Mouse (Mus musculus) gastrocnemius, postnatal 10 days (tissue): ENCODE results near the gene Samd13. TPM values are rescaled to one million over a fixed set of nuclear protein-coding genes. Genes with fewer than 3 reads are reported as not detected.

Experiments
- DNase-seq: peaks from one replicate; pipeline ENCODE4 v3.0.0; 2021; ENCODE audit warnings: mixed read lengths
- total RNA-seq, 2 experiments: library from RNA; stranded (reverse); gene quantifications; 2 replicates each; pipeline ENCODE4 v1.2.3; 2021

Gene Samd13
- total RNA-seq, 2 experiments from 2014 or later = 0.66 to 0.77 TPM

DNA sequence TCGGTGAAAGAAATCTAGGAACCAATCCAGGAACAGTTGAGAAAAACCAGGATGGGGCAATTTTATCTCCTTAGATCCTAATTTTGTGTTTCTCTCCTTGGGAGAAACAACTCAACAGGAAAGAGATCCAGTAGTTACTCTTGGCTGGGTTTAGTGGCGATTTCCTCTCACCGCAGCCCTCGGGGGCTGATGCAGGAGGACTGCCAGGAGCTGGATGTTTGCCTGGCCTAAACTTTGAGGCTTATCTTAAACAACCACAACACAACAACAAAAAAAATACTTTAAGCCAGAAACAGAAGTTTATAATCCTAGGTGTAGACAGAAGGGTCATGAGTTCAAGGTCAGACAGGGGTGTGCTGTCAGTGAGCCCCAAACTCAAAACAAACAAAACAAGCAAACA is 73.6 kb downstream of the Samd13 start:
- no peak for DNase-seq

DNA sequence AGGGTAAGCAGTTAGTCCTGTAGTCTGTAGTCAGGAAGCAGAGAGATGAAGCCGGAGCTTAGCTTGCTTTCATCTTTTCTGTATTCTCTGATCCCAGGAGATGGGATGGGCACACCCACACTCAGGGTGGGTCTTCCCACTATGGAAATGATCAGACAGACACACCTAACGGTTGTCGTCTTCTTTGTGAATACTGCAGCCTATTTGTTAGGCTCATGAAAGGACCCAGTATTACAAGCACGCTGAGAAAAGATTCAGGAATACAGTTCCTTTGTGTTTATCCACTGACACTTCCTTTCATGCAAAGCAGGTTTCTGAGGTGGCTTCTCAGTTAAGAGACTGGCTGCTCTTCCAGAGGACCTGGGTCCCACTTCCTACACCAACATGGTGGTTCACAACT is 74.1 kb downstream of the Samd13 start:
- no peak for DNase-seq

DNA sequence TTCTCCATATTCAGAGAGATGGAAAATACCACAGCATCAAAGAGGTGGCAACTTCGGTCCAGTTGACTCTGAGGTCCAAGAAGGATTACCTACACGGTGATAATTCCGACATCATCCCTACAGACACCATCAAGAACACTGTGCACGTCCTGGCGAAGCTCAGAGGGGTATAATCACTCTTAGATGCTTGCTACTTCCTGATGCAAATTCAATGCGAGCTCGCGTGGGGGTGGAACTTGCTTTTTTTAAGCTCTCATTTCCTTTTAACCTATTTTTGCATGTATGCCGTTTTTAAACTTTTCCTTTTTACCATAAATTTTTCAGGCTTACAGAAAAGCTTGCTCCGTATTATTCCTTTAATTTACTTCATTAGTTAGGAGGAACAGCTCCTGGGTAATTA is 75.1 kb downstream of the Samd13 start:
- no peak for DNase-seq

DNA sequence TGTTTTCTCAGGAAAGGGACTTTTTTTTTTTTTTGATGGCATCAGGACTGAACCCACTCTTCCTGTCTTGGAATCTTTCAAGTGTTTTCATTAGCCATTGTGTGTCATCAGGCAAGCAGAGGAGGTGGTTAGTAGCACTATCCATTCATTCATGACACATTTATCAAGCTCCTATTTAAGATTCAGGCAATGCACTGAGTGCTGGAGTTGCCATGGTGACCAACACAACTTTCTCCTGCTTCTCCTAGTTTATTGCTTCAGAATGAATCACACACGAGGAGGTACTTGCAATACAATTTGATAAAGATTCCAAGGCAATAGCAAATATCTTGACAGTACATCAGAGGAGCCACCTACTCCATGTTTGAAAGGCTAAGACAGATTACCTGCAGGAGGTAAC is 78.0 kb downstream of the Samd13 start:
- no peak for DNase-seq

DNA sequence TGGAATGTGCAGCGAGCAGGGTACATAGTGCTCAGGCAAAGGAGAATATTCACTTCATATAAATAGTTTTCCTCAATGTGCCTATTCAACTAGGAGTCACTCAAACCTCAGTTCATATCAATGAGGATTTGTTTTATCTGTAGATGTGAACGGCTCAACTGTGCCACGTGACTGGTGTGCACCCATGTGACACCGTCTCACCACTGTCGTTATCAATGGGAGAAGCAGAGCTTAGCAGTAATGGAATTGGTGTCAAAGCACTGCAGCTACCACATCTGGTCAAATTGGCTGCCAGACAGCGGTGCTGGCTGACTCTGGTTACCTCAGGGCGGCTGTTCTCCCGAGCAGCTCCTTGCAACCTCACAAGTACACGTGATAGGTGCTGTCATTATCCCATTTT is 80.7 kb downstream of the Samd13 start:
- no peak for DNase-seq

DNA sequence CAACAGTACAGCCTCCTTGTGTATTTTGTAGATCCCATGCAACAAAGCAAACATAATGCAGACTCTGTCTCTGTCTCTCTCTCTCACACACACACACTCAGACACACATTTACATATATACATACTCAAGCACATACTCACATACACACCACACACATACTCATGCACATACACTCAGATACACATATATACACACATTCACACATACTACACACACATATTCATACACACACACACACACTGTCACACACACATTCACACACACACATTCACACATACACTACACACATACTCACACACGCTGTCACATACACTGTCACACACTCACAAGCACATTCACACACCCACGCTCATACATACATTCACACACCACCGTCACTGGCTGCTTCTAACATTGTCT is 82.9 kb downstream of the Samd13 start:
- no peak for DNase-seq

DNA sequence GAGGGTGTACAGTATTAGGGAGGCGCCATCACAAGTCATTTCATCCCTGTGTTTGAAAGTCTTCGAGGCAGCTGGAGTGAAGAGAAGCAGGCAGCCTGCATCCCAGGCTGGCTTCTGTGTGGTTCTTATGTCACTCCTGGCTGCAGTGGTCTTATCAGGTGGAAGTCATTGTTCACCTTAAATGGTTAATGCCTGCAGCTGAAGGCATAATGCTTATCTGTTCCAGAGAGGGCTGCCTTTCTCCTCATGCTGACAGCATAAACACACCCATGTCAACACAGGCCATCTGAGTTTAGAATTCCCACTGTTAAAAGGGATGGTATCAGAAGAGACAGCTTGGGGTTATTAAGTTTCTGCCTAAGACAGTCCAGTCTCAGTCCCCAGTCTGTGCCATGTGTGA is 84.2 kb downstream of the Samd13 start:
- no peak for DNase-seq

DNA sequence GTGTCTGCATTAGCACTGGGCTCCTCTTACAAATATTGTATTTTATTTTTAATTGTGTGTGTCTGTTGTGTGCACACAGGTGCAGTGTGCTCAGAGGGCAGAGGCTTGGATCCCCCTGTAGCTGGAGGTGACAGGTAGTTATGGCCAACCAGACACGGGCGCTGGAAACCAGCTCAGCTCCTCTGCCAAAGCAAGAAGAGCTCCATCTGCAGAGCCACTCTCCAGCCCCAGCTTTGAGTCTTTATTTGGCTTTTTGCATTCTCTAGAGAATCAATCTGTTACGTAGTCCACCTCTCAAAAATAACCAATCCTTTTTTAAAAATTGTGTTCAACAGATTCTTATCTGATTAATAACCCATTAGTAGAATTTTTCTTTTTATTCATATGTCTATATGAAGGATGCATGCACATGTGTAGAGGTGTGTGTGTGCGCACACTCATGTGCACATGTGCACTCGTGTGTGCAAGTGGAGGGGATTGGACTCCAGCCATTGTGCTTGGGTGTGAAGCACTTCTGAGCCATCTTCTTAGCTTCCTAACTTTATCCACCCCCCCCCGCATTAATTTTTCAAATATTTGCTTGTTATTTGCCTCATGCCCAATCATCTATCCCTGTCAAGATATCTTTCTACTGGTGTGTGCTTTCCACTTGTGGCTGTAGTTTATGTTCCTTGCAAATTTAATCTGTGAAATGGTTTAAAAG is 86.0 kb downstream of the Samd13 start:
- DNase-seq = no peak

DNA sequence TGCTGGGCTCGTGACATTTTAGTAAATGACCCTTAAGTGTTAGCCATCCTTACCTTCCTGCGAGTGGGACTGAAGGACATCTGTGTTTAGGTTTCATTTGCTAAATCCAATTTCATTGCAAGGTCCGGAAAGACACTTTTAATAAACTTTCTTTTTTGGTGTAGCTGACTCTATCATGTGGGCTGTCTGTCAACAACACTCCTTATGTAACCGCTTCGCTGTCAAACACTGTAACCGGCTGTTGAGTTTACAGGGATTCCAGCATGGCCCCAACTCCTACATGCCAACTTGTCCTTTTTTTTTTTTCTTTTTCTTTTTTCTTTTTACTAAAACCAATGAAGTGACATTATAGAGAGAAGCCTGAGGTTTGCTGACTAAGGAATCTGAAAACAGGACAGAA is 87.0 kb downstream of the Samd13 start:
- no peak for DNase-seq

DNA sequence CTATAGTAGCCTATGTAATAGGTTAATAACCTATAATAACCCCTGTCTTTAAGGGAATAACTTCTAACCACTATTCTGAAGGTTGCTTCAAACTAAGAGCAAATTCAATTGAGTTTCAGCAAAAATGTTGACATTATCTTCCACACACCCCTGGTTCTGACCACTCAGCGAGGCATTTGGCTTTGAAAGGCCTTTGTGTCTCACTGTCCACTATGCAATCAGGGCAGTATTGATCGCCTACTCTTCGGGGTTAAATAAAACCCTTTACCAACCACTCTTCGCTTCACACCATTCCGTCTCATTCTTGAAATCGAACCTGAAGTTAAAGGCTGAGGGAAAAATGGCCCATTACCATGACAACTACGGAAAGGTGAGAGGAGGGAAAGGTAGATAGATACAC is 88.5 kb downstream of the Samd13 start:
- no peak for DNase-seq

DNA sequence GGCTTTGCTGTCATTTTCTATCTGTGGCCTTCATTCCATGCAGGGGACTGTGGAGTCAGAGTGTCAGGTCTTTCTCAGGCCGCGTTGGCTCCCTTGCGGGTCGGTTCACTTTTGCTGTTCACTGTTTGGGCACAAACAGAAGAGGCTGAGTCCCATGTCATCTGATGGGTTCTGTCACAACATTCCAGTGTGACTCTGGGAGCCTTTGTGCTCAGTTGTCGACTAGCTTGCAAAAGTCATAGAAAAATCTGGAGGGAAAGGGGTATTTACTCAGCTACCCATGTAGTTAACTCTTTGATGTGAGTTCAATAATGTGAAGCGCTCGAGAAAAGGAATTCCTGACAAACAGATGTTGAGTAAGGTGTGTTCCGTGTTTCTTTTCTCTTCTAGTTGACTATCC is 89.0 kb downstream of the Samd13 start:
- DNase-seq = no peak

DNA sequence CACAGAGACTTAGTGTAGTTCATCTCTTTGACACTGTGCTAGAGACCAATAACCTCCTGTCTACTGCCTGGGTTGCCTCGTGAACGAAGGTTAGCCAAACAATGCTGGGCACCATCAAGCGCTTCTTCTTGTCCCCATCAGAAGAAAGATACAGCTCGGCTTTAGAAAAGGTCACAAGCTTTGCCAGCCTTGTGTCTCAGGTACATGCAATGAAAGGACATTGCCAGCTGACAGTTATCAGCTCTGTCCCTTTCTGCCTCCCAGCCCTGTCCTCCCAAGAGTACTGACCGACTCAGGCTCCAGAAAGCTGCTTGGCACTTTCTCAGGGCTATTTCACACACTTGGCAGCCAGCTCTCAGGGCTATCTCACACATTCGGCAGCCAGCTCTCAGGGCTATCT is 90.0 kb downstream of the Samd13 start:
- no peak for DNase-seq

Other genes starting within 250 kb of the Samd13 start
- 1 to 10 TPM; 6.5 to 7.4 TPM for gene Ctbs, start 235.8 kb downstream of the Samd13 start, total RNA-seq
- gene Spata1, start 185.8 kb downstream of the Samd13 start, total RNA-seq = 1 to 10 TPM; 2.0 to 2.4 TPM
- gene Gng5, start 185.8 kb downstream of the Samd13 start, total RNA-seq = 100 to 1,000 TPM; 278 TPM
- 10 to 100 TPM; 15.2 to 17.8 TPM for gene Rpf1, start 164.2 kb downstream of the Samd13 start, total RNA-seq
- gene Uox, start 115.2 kb downstream of the Samd13 start, total RNA-seq = under 1 TPM in 1 of 2 experiments, not detected in 1; 0.32 TPM
- gene Dnase2b, start 70.0 kb downstream of the Samd13 start, total RNA-seq = not detected
- gene 4930503B20Rik, start 34.3 kb downstream of the Samd13 start, total RNA-seq = under 1 TPM in 1 of 2 experiments, not detected in 1; 0.16 TPM
- 10 to 100 TPM; 60.2 to 64.4 TPM for gene Prkacb, start 127.4 kb upstream of the Samd13 start, total RNA-seq
- gene Ttll7, start 166.8 kb upstream of the Samd13 start, total RNA-seq = 10 to 100 TPM; 12.4 to 13.2 TPM